Mouse (Mus musculus) fat pad, adult 2 months (tissue): ENCODE results near the gene Aldoart1.

Experiments used
- DNase-seq: peaks from one replicate; pipeline ENCODE4 v3.0.0-alpha.2; 2011; ENCODE audit warnings: low read depth, low spot score; ENCODE audit errors: extremely low read depth

Gene Aldoart1

DNA sequence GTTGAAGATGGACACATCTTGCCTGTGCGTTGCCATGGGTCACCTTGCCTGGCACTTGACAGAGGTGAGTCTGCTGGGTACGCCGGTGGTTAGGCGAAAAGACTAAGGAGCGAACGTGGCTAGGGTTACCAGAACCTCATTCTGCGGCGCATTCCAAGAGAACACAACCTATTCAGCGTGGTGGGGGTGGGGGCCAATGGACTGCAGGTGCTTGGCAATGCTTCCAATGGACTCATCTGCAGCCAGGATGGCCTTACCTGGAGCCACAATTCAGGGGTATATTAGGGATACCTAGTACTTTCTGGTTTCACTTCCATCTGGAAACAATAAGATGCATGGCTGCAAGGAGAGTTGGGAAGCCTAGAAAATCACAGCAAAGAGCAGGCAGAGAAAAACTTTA, at the start of gene Aldoart1:
Gene Aldoart1 (minus strand): TSS at position 101 of the 400 bp plus-strand sequence.
- no peak for DNase-seq

- DNase-seq = no peak
Measured at GRCm38 (mm10) chr4:72901566-72901965, 49.1 kb upstream of the Aldoart1 start.

DNA sequence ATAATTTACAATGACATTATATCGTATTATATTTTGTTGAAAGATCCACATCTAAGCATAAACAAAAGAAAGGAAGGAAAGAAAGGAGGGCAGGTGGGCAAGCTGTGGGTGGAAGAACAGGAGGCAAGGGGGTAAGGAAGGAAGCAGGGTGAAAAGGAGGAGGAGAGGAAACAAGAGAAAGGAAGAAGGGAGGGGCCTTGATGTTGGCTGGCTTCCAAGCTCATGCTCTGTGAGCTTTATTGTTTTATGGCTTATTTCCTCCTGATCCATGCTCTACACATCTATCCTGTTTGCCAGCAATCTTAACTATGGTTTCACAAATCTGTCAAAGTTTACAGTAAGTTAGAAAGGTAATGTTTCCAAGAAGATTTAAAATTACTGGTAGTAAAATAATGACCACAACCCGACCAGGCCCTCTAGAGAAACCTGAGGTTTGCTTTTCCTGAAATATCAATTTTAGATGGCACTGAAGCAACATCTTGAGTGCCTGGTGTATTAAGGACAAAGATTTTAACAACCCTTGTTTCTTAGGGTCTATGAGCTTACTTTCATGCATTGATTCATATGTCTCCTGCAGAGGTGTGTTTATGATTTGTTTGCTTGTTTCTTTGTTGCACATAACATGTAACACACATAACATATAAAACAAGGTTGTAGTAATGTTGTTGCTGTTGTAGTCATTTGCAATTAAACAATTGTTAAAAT, 13.1 kb upstream of the Aldoart1 start:
- DNase-seq = no peak

GRCm38 (mm10) chr4:72844276-72844675, 8.2 kb downstream of the Aldoart1 start:
- no peak for DNase-seq

GRCm38 (mm10) chr4:72843025-72843424, 9.4 kb downstream of the Aldoart1 start:
- no peak for DNase-seq

- no peak for DNase-seq
Measured at GRCm38 (mm10) chr4:72836430-72836829, 16.0 kb downstream of the Aldoart1 start.

- no peak for DNase-seq
Measured at GRCm38 (mm10) chr4:72835400-72835799, 17.0 kb downstream of the Aldoart1 start.

DNA sequence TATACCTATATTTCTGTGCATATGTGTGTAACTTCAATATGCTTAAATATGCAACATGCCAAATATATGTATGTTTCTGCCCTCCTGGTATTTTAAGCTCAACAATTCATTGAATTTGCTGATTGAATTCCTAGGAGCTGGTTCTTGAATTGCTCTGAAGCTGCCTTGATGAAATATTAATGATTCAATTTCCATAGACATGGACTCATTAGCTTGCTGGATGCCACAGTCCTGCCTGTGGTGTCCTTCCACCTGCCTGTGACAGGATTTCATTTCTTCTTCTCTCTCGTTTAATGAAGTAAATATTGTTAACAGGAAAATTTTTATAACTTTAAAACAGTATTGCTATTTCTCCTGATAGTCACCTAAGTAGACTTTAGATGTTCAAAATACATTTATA, 51.6 kb downstream of the Aldoart1 start:
- DNase-seq = no peak
